Mouse (Mus musculus): ENCODE data around the gene Art1.

- TF ChIP-seq CTCF (IDR thresholded peaks at IDR 0.05; ENCODE audit: borderline replicate concordance, insufficient read depth, low read depth, low read length): no peak
- TF ChIP-seq POLR2A (IDR thresholded peaks at IDR 0.05; ENCODE audit: borderline replicate concordance, insufficient read depth, low read length): no peak
Observed at GRCm38 (mm10) chr7:102063891-102064290, 37.7 kb upstream of the Art1 start.

Data from cerebellum, adult 2 months (tissue).